Mouse (Mus musculus) embryonic stem cell, embryonic (primary cell): ENCODE data around the gene Trappc3.
"Not testable (repeated sequence)": the region's sequence is repeated elsewhere in the genome, so short reads cannot be mapped to it uniquely, and the experiment has no call there.

ENCODE experiments used
- CTCF ChIA-PET, 4 experiments: fragments of 300-600 bp in 2 of 4; fragments of 350-600 bp in 2 of 4; sonication (Branson Sonifier 250); formaldehyde crosslinking; loops; one replicate each; lab custom pipeline; 2022; ENCODE audit warnings: inconsistent platforms in 2 of 4; lab: Charles Lee
- POLR2A ChIA-PET, 4 experiments: fragments of 300-600 bp in 2 of 4; fragments of 350-600 bp in 2 of 4; sonication (Branson Sonifier 250); formaldehyde crosslinking; loops; one replicate each; lab custom pipeline; 2022; ENCODE audit warnings: antibody characterized with exemption in 4 of 4, inconsistent platforms in 1 of 4; lab: Charles Lee

The Trappc3 gene

GRCm38 (mm10) chr4:126262119-126262807 lies at the start of gene Trappc3:
TSS of gene Trappc3 (plus strand) at chr4:126262325.
- POLR2A ChIA-PET: interaction anchor here in 3 of 4 experiments (0.5 to 3.6 kb wide), 39 partner anchors 9 to 203 kb away, joined by 3 to 22 read pairs (median 5); partner anchors contain the start of genes Adprhl2 (in 2 of the 3) and Thrap3 (in 1 of the 3)

GRCm38 (mm10) chr4:126217771-126218170 lies 44.4 kb upstream of the Trappc3 start:
- POLR2A ChIA-PET: interaction anchor here in 2 of 4 experiments (0.6 to 1.7 kb wide), 3 partner anchors 12 to 216 kb away, joined by 3 to 6 read pairs (median 5); no protein-coding TSS in a partner anchor
- CTCF ChIA-PET: interaction anchor here (0.7 to 1.7 kb wide), 7 partner anchors 9 to 524 kb away, joined by 3 to 10 read pairs (median 4); partner anchors contain the start of genes Adprhl2 (in 1 of the 4) and Trappc3 (in 1 of the 4)

More at GRCm38 (mm10) chr4:126262119-126262807, at the start of gene Trappc3:
- CTCF ChIA-PET: interaction anchor here (0.5 to 4.9 kb wide), 56 partner anchors 10 to 1242 kb away, joined by 3 to 58 read pairs (median 4); partner anchors contain the start of genes Adprhl2 (in 2 of the 4), Ago3 (in 1 of the 4) and Col8a2 (in 1 of the 4)

GRCm38 (mm10) chr4:126219540-126219939 lies 42.6 kb upstream of the Trappc3 start:
- POLR2A ChIA-PET: not testable (repeated sequence)
- CTCF ChIA-PET: interaction anchor here in 3 of 4 experiments (0.6 to 1.3 kb wide), 10 partner anchors 10 to 381 kb away, joined by 3 to 4 read pairs (median 3); partner anchors contain the start of genes Adprhl2 (in 1 of the 3) and Trappc3 (in 1 of the 3)

- POLR2A ChIA-PET: no interaction called here
- CTCF ChIA-PET: interaction anchor here in 2 of 4 experiments (0.6 to 1.3 kb wide), 2 partner anchors 101 to 257 kb away, joined by 3 to 4 read pairs; partner anchors contain the start of gene Adprhl2 (in 1 of the 2)
These were observed 42.1 kb upstream of the Trappc3 start for GRCm38 (mm10) chr4:126220045-126220444.

- ChIA-PET POLR2A (interaction anchor here in 3 of 4 experiments (0.7 to 1.7 kb wide), 5 partner anchors 11 to 56 kb away, joined by 3 to 6 read pairs (median 4); partner anchors contain the start of gene Trappc3 (in 1 of the 3)), CTCF (interaction anchor here in 2 of 4 experiments (0.6 to 1.9 kb wide), 3 partner anchors 26 to 688 kb away, joined by 3 to 8 read pairs (median 3); partner anchors contain the start of gene Trappc3 (in 1 of the 2))
These were observed 39.5 kb upstream of the Trappc3 start for GRCm38 (mm10) chr4:126222631-126223030.

- POLR2A ChIA-PET: interaction anchor here in 3 of 4 experiments (0.6 to 2.5 kb wide), 10 partner anchors 10 to 98 kb away, joined by 3 to 13 read pairs (median 4); partner anchors contain the start of genes Trappc3 (in 3 of the 3) and Map7d1 (in 1 of the 3)
- CTCF ChIA-PET: interaction anchor here (0.6 to 6.2 kb wide), 23 partner anchors 10 to 165 kb away, joined by 3 to 58 read pairs (median 5); partner anchors contain the start of genes Trappc3 (in 4 of the 4) and Adprhl2 (in 2 of the 4)
These were observed 35.5 kb upstream of the Trappc3 start for GRCm38 (mm10) chr4:126226640-126227039.

- ChIA-PET POLR2A (interaction anchor here in 3 of 4 experiments (0.5 to 2.5 kb wide), 17 partner anchors 9 to 98 kb away, joined by 3 to 13 read pairs (median 4); partner anchors contain the start of genes Trappc3 (in 3 of the 3) and Map7d1 (in 2 of the 3)), CTCF (interaction anchor here (0.6 to 6.2 kb wide), 28 partner anchors 9 to 166 kb away, joined by 3 to 58 read pairs (median 4); partner anchors contain the start of genes Trappc3 (in 4 of the 4) and Adprhl2 (in 3 of the 4))
These were observed 34.9 kb upstream of the Trappc3 start for GRCm38 (mm10) chr4:126227077-126227761.

GRCm38 (mm10) chr4:126228144-126228543 lies 34.0 kb upstream of the Trappc3 start:
- ChIA-PET CTCF (interaction anchor here in 3 of 4 experiments (0.5 to 6.2 kb wide), 13 partner anchors 8 to 93 kb away, joined by 3 to 58 read pairs (median 4); partner anchors contain the start of genes Trappc3 (in 2 of the 3) and Adprhl2 (in 1 of the 3)), POLR2A (interaction anchor here in 3 of 4 experiments (0.6 to 3.1 kb wide), 18 partner anchors 8 to 158 kb away, joined by 3 to 13 read pairs (median 4); partner anchors contain the start of gene Trappc3 (in 3 of the 3))

GRCm38 (mm10) chr4:126229900-126230299 lies 32.2 kb upstream of the Trappc3 start:
- POLR2A ChIA-PET: interaction anchor here in 3 of 4 experiments (0.6 to 3.1 kb wide), 18 partner anchors 12 to 159 kb away, joined by 3 to 17 read pairs (median 6); partner anchors contain the start of genes Trappc3 (in 2 of the 3) and Adprhl2 (in 1 of the 3)
- CTCF ChIA-PET: interaction anchor here in 3 of 4 experiments (0.9 to 6.2 kb wide), 6 partner anchors 11 to 80 kb away, joined by 3 to 58 read pairs (median 4); partner anchors contain the start of gene Trappc3 (in 1 of the 3)

GRCm38 (mm10) chr4:126233676-126234308 lies 28.3 kb upstream of the Trappc3 start:
- CTCF ChIA-PET: interaction anchor here in 3 of 4 experiments (0.5 to 1.4 kb wide), 6 partner anchors 23 to 99 kb away, joined by 3 to 9 read pairs (median 4); partner anchors contain the start of gene Trappc3 (in 1 of the 3)
- POLR2A ChIA-PET: interaction anchor here (0.5 to 6.4 kb wide), 30 partner anchors 10 to 232 kb away, joined by 3 to 52 read pairs (median 4); partner anchors contain the start of genes Map7d1 (in 3 of the 4), Thrap3 (in 2 of the 4), Trappc3 (in 2 of the 4) and Adprhl2 (in 1 of the 4)

- ChIA-PET POLR2A (interaction anchor here in 3 of 4 experiments (0.6 to 6.4 kb wide), 16 partner anchors 11 to 231 kb away, joined by 3 to 52 read pairs (median 7); partner anchors contain the start of genes Map7d1 (in 2 of the 3), Trappc3 (in 2 of the 3), Adprhl2 (in 1 of the 3) and Sh3d21 (in 1 of the 3)), CTCF (interaction anchor here in 1 of 4 experiments (0.8 to 1.1 kb wide), 2 partner anchors 25 to 61 kb away, joined by 3 read pairs; no protein-coding TSS in a partner anchor)
These were observed 27.5 kb upstream of the Trappc3 start for GRCm38 (mm10) chr4:126234496-126235175.

GRCm38 (mm10) chr4:126235191-126235590 lies 26.9 kb upstream of the Trappc3 start:
- ChIA-PET CTCF (no interaction called here), POLR2A (interaction anchor here in 2 of 4 experiments (0.7 to 6.4 kb wide), 6 partner anchors 12 to 231 kb away, joined by 3 to 52 read pairs (median 21); partner anchors contain the start of genes Map7d1 (in 2 of the 2) and Trappc3 (in 1 of the 2))

GRCm38 (mm10) chr4:126236467-126237280 lies 25.5 kb upstream of the Trappc3 start:
- ChIA-PET POLR2A (interaction anchor here in 3 of 4 experiments (0.6 to 6.4 kb wide), 20 partner anchors 10 to 827 kb away, joined by 3 to 52 read pairs (median 4); partner anchors contain the start of genes Trappc3 (in 3 of the 3), Map7d1 (in 2 of the 3) and Adprhl2 (in 1 of the 3)), CTCF (interaction anchor here in 3 of 4 experiments (0.6 to 2.7 kb wide), 17 partner anchors 9 to 228 kb away, joined by 3 to 11 read pairs (median 3); partner anchors contain the start of gene Trappc3 (in 1 of the 3))

- ChIA-PET CTCF (interaction anchor here in 3 of 4 experiments (0.6 to 2.7 kb wide), 9 partner anchors 10 to 84 kb away, joined by 3 to 9 read pairs (median 3); partner anchors contain the start of genes Trappc3 (in 2 of the 3) and Adprhl2 (in 1 of the 3)), POLR2A (interaction anchor here in 2 of 4 experiments (0.8 to 6.4 kb wide), 4 partner anchors 9 to 19 kb away, joined by 3 to 52 read pairs (median 25); partner anchors contain the start of gene Map7d1 (in 1 of the 2))
These were observed 24.3 kb upstream of the Trappc3 start for GRCm38 (mm10) chr4:126237721-126238242.
